Mouse (Mus musculus) bone marrow macrophage, adult 2 months (primary cell): ENCODE measurements around the gene Rbpj.

ENCODE experiments used
- CTCF ChIP-seq: IDR thresholded peaks from 2 replicates; pipeline ENCODE4 v1.5.1; 2012; ENCODE audit warnings: low read depth, mild to moderate bottlenecking, low read length, moderate library complexity
- POLR2A ChIP-seq: IDR thresholded peaks from 2 replicates; pipeline ENCODE4 v1.6.1; 2012; ENCODE audit warnings: mild to moderate bottlenecking, low read depth, low read length, borderline replicate concordance

DNA sequence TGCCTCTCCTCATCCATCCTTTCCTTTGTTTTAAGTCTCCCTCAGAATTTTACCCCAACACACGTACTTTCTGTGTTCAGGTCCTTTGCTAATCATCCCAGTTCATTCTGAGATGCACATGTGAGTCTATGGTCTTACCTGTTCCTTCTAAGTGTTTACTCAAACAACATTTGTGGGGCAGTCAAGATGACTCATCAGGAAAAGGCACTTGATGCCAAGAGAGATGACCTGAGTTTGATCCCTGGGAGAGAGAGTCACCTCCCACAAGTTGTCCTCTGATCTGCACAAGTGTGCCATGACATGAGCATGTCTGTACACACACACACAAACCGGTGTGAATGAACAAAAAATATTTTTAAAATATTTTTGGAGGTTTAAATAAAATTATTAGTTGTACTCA lies 15.1 kb downstream of the Rbpj start:
- TF ChIP-seq CTCF (no peak), POLR2A (no peak)
